Mouse (Mus musculus): ENCODE data around the gene Cdk13. TPM values are rescaled to one million over a fixed set of nuclear protein-coding genes. Genes with fewer than 3 reads are reported as not detected.

Cdk13 gene
- polyA plus RNA-seq, 1 experiment from 2014 or later = 11.1 TPM

DNA sequence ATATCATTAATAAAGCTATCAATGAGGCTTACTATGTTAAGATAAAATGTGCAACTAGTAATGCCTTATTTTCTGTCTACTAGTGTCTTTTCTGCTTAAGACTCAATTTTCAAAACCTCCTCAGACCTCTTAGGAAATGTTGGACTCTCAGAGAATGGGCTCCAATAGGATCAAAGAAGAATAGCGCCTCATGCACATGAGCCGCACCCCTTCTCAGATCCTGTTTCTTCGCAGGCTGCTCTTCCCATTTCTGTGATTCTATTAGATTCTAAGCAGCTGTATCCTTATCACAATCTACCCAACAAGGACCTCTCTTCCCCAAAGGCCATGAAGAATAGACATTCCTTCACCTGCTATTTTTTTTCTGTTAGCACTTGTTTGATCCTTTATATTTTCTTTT is 76.1 kb downstream of the Cdk13 start:
- Histone ChIP-seq H3K4me2 (no peak overlapping the region), H3K4me1 (no peaks in the 10 kb centered on the region), H3K36me3 (peaks cover 24% of the 10 kb centered on the region), H3K27ac (no peak overlapping the region), H3K4me3 (no peak overlapping the region), H3K27me3 (replicated peaks) (no peaks in the 10 kb centered on the region), H3K9ac (no peak overlapping the region), H3K9me3 (replicated peaks) (no peaks in the 10 kb centered on the region)
- WGBS (ENCODE audit: insufficient replicate concordance) = 84% methylated on average over 3 of the region's 3 CpGs
- ATAC-seq = no peak

DNA sequence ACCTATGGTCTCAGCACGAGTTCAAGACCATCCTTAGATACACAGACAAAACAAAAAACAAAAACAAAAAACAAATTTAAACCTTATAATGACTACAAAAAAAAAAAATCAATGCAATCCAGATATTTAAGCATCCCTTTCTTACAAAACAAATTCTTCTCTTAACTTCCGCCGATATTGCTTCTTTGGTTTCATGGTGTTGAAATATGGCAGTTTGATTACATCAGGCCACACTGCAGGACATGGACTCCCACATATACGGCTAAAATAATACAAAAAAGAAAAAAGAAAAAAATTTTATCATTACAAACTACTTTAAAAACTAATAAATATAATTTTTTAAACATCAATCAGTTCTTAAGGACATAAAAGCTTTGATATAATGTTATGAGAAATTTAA is 77.0 kb downstream of the Cdk13 start:
- no peak for ATAC-seq
- no peak overlapping the region for H3K4me3 ChIP-seq
- no peaks in the 10 kb centered on the region for H3K27me3 ChIP-seq (replicated peaks)
- 81% methylated on average over 4 of the region's 4 CpGs for WGBS (ENCODE audit: insufficient replicate concordance)
- no peak overlapping the region for H3K27ac ChIP-seq
- peaks cover 24% of the 10 kb centered on the region for H3K36me3 ChIP-seq
- no peaks in the 10 kb centered on the region for H3K9me3 ChIP-seq (replicated peaks)
- H3K9ac ChIP-seq = no peak overlapping the region
- no peak overlapping the region for H3K4me2 ChIP-seq
- H3K4me1 ChIP-seq = no peaks in the 10 kb centered on the region

DNA sequence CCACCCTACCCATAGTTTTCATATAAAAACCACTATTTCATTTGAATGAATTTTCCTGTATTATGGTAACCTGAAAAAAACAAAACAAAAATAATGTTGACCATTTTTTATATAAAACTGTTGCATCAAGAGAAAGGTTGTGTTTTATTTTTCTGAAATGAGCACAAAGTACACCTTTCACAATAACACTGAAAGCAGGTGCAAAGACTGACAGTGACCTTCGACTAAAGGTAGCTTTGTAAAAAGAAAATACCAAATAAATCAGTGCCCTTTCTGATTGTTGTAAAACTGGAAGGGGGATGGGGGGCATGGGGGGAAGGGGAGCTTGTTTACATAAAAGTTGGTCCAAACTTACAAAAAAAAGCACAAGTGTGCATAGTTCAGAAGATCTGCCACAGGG is 87.5 kb downstream of the Cdk13 start:
- no peak overlapping the region for H3K4me3 ChIP-seq
- no peaks in the 10 kb centered on the region for H3K9me3 ChIP-seq (replicated peaks)
- H3K27me3 ChIP-seq (replicated peaks) = no peaks in the 10 kb centered on the region
- no peak overlapping the region for H3K4me2 ChIP-seq
- no peak overlapping the region for H3K27ac ChIP-seq
- H3K4me1 ChIP-seq = no peaks in the 10 kb centered on the region
- no peak for ATAC-seq
- 72% methylated on average over 1 of the region's 1 CpGs for WGBS (ENCODE audit: insufficient replicate concordance)
- peaks cover 52% of the 10 kb centered on the region for H3K36me3 ChIP-seq
- no peak overlapping the region for H3K9ac ChIP-seq

DNA sequence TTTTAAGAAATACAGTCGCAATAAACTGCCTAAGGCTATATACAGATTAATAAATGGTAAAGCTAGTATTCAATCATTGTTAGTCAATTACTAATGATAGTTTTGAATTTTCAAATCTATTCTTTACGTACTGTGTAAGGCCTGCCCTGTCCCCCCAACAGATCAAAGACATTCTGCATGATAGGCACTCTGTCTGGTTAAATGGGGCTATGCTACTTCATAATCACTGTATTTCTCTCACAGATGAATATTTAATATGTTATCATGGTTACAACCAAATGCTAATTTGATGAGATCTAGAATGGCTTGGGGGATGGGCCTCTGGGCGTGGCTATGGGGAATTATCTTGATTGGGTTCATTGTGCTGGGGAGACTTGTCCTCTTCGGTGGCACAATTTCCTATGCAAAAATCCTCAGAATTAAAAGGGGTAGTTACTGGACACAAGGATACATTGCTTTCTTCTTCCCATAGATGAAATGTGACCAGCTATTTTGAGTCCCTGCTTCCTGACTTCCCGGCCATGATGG is 96.0 kb downstream of the Cdk13 start:
- no peak overlapping the region for H3K9ac ChIP-seq
- no peak for ATAC-seq
- no peaks in the 10 kb centered on the region for H3K27me3 ChIP-seq (replicated peaks)
- H3K4me2 ChIP-seq = no peak overlapping the region
- no peaks in the 10 kb centered on the region for H3K9me3 ChIP-seq (replicated peaks)
- 0 out of 2 replicates have a peak, but pooled peaks cover 5% of the 10 kb centered on the region for H3K4me1 ChIP-seq
- 79% methylated on average over 5 of the region's 5 CpGs for WGBS (ENCODE audit: insufficient replicate concordance)
- H3K27ac ChIP-seq = no peak overlapping the region
- no peak overlapping the region for H3K4me3 ChIP-seq
- H3K36me3 ChIP-seq = peaks cover 6% of the 10 kb centered on the region; the same call in 1 of the 2 replicates

DNA sequence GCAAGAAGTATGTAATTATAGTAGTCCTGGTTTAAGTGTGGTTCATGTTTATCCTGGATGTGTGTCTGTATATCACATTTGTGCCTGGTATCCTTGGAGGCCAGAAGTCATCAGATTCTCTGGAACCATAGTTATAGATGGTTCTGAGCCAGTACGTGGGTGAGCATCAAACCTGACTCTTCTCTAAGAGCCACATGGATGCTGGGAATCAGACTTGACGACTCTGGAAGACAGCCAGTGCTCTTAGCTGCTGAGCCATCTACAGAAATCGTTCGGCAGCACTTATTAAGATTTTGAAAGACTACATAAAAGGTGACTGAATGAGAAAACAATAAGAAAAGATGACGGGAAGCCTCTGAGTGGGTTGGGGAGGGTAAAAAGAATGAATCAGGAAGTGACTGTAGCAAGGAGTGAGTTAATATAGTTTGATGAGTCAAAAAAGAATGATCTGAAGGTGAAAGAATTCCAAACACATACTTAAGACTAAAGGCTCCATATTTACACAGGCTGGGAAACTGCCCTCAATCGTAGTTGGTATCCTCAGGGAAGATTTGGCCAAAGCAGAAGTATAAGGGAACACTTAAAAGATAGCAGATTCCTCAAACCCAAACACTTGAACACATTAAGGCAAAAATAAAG is 99.6 kb downstream of the Cdk13 start:
- Histone ChIP-seq H3K27ac (no peak overlapping the region), H3K27me3 (replicated peaks) (no peaks in the 10 kb centered on the region), H3K4me1 (peaks cover 10% of the 10 kb centered on the region; the same call in 1 of the 2 replicates), H3K9me3 (replicated peaks) (no peaks in the 10 kb centered on the region), H3K36me3 (peaks cover 9% of the 10 kb centered on the region), H3K9ac (no peak overlapping the region), H3K4me2 (no peak overlapping the region), H3K4me3 (no peak overlapping the region)
- 82% methylated on average over 6 of the region's 6 CpGs for WGBS (ENCODE audit: insufficient replicate concordance)
- ATAC-seq = no peak

DNA sequence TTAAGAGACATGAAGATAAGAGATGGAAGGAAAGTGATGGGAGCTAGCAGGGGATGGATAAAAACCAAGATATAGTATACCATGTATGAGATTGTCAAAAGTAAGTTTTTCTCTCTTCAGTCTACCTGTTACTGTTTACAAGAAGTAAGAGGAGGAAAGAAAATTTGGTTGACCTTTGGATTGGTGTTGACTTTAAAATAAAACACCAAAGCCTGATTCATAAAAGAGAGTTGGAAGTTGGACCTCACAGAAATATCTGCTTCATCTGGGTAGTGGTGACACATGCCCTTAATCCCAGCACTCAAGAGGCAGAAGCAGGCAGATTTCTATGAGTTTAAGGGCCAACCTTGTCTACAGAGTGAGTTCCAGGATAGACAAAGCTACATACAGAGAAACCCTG is 102.6 kb downstream of the Cdk13 start:
- H3K9me3 ChIP-seq (replicated peaks) = no peaks in the 10 kb centered on the region
- no peak overlapping the region for H3K4me3 ChIP-seq
- H3K36me3 ChIP-seq = peaks cover 13% of the 10 kb centered on the region
- no peak for ATAC-seq
- H3K4me1 ChIP-seq = peaks cover 9% of the 10 kb centered on the region
- H3K9ac ChIP-seq = no peak overlapping the region
- H3K27ac ChIP-seq = no peak overlapping the region
- H3K4me2 ChIP-seq = no peak overlapping the region
- H3K27me3 ChIP-seq (replicated peaks) = no peaks in the 10 kb centered on the region

GRCm38 (mm10) chr13:17701322-17701721 is 103.6 kb downstream of the Cdk13 start:
- Histone ChIP-seq H3K9ac (no peak overlapping the region), H3K36me3 (peaks cover 13% of the 10 kb centered on the region), H3K4me1 (peaks cover 13% of the 10 kb centered on the region), H3K27ac (no peak overlapping the region), H3K27me3 (replicated peaks) (no peaks in the 10 kb centered on the region), H3K9me3 (replicated peaks) (no peaks in the 10 kb centered on the region), H3K4me3 (no peak overlapping the region), H3K4me2 (no peak overlapping the region)
- no peak for ATAC-seq

- Histone ChIP-seq H3K4me3 (no peak overlapping the region), H3K27ac (no peak overlapping the region), H3K9me3 (replicated peaks) (no peaks in the 10 kb centered on the region), H3K36me3 (peaks cover 13% of the 10 kb centered on the region), H3K9ac (no peak overlapping the region), H3K4me1 (peaks cover 13% of the 10 kb centered on the region), H3K4me2 (no peak overlapping the region), H3K27me3 (replicated peaks) (no peaks in the 10 kb centered on the region)
- ATAC-seq = no peak
- 81% methylated on average over 3 of the region's 3 CpGs for WGBS (ENCODE audit: insufficient replicate concordance)
Measured at GRCm38 (mm10) chr13:17700090-17700715, 104.7 kb downstream of the Cdk13 start.

DNA sequence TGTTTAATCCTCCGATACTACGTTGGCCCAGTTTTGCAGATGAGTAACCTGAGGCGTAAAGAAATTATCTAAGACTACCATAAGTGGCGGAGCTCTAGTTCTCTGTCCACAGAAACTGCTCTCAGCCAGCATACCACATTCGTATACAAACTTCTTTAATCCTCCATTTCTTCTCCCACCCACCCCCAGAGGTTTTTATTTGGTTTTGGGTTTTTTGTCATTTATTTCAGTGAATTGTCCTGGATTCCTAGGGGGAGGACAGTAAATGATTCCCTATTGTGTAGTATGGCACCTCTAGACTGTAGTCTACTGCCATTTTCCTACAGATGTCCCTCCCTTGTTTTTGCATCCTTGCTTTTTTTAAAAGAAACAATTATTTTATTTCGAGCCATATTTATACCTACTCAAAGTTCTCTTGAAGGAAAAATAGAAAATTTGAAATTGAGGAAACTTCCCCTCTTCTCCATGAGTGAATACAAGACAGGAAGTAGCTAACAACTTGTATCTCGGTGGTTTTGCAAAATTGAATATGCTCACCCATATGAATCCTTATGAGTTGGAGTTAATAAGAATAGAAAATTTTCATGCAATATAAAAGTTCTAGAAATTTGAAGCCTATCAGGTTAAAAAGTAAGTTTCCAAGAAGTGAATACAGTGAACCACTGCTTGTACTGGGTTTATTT is 108.9 kb downstream of the Cdk13 start:
- peak overlapping the region; percentile 95 for H3K9ac ChIP-seq
- H3K9me3 ChIP-seq (replicated peaks) = no peaks in the 10 kb centered on the region
- H3K4me3 ChIP-seq = peak overlapping the region; percentile 88
- peaks cover 18% of the 10 kb centered on the region for H3K4me1 ChIP-seq
- 1% methylated on average over 7 of the region's 7 CpGs for WGBS (ENCODE audit: insufficient replicate concordance)
- no peaks in the 10 kb centered on the region for H3K27me3 ChIP-seq (replicated peaks)
- peak overlapping the region; percentile 88 for H3K4me2 ChIP-seq
- peak overlapping the region; percentile 91 for H3K27ac ChIP-seq
- ATAC-seq = no peak
- peaks cover 9% of the 10 kb centered on the region for H3K36me3 ChIP-seq

DNA sequence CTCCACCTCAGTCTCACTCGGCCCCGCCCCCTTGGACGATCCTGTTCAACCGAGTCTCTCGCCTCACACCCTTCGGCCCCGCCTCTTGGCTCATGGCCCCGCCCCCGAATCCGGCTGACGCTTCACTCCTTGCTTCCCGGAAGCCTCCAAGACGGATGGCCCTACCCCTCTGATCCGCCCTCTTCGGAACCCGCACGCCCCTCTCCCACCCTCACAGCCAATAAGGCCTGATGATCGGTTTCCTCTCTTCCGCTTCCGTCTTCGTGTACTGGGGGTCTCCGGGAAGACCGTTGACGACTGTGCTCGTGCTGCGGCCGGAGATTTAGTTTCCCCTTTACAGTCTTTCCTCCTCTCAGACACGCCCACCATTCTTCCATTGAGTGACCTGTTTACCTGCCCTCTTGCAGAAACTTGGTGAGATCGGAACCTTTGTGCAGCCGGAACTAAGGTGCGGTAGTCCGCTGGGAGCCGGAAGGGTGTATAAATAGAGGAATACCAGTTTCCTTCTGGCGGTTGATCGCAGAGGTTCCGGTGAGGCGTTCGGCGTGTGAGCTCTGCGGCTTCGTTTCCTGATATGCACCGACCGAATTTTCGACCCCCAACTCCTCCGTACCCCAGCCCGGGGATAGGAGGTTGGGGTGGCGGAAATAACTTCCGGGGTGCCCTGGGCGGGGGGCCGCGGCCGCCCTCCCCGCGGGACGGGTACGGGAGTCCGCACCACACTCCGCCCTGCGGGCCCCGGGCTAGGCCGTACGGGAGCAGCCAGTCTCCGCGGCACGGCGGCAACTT is 109.8 kb downstream of the Cdk13 start, which contains the start of the genes Mplkip and Sugct:
Mplkip (plus strand) TSS at position 282 of the 789 bp plus-strand sequence.
Sugct (minus strand) TSS at position 643 of the 789 bp plus-strand sequence.
- under 1% methylated on average over 66 of the region's 66 CpGs for WGBS (ENCODE audit: insufficient replicate concordance)
- peak within 1 kb of the TSS; percentile 91 for H3K27ac ChIP-seq
- no peaks in the 10 kb centered on the region for H3K27me3 ChIP-seq (replicated peaks)
- peak within 1 kb of the TSS; percentile 88 for H3K4me3 ChIP-seq
- ATAC-seq = peak; percentile 97
- H3K4me1 ChIP-seq = peaks cover 18% of the 10 kb centered on the region
- peak within 1 kb of the TSS; percentile 88 for H3K4me2 ChIP-seq
- H3K9me3 ChIP-seq (replicated peaks) = no peaks in the 10 kb centered on the region
- H3K36me3 ChIP-seq = peaks cover 4% of the 10 kb centered on the region; the same call in 1 of the 2 replicates
- H3K9ac ChIP-seq = peak within 1 kb of the TSS; percentile 95

DNA sequence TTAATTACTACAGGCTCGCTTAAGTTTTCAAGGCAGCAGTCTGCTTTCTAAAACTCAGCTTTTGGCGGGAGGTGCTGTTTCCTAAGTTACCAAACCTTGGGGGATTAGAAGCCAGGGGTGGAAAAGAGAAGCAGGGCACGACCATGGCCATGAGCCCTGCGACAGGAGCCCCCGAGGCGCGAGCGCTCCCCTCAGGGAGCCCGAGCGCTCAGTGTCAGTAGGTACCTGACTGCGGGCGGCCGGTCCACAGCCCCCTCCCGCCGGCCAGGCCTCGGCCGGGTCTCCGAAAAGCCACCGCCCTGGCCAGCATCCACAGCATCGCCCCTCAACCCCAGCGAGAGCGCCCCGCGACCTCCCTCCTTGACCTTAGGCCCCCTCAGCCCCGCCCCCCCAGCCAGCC is 110.5 kb downstream of the Cdk13 start:
- Histone ChIP-seq H3K36me3 (peaks cover 4% of the 10 kb centered on the region; the same call in 1 of the 2 replicates), H3K9me3 (replicated peaks) (no peaks in the 10 kb centered on the region), H3K4me2 (peak overlapping the region; percentile 88), H3K4me3 (peak overlapping the region; percentile 88), H3K27me3 (replicated peaks) (no peaks in the 10 kb centered on the region), H3K9ac (peak overlapping the region; percentile 83), H3K4me1 (peaks cover 18% of the 10 kb centered on the region), H3K27ac (peak overlapping the region; percentile 83)
- 5% methylated on average over 24 of the region's 25 CpGs for WGBS (ENCODE audit: insufficient replicate concordance)
- ATAC-seq = peak; percentile 66

Data from liver, embryonic 12.5 days (tissue).